Mouse (Mus musculus) gastrocnemius, postnatal 36 days (tissue): ENCODE measurements around the gene Ehmt1. TPM values are rescaled to one million over a fixed set of nuclear protein-coding genes. Genes with fewer than 3 reads are reported as not detected.
"Not testable (repeated sequence)": the region's sequence is repeated elsewhere in the genome, so short reads cannot be mapped to it uniquely, and the experiment has no call there.

ENCODE experiments used
- DNase-seq, 2 experiments: peaks; one replicate each; pipeline ENCODE4 v3.0.0; 2022
- intact Hi-C: fragments of 180-260 bp; cut with DNase I; formaldehyde crosslinking; loops from one replicate; pipeline ENCODE4 v1.15.1; 2025
- long read RNA-seq, 2 experiments: library from polyadenylated mRNA; stranded (forward); transcript quantifications; one replicate each; pipeline ENCODE4 v2.0.0; 2021
- total RNA-seq, 2 experiments: library from RNA; stranded (reverse); gene quantifications; 2 replicates each; pipeline ENCODE4 v1.2.3; 2021

The Ehmt1 gene
- 10 to 100 TPM; 22.4 to 28.8 TPM for total RNA-seq
- long read RNA-seq, experiment 1, full-length matches to known transcripts, result 1 of 9 reads
- long read RNA-seq, experiment 1, partial matches to known transcripts, result 6 of 9 reads
- long read RNA-seq, experiment 1, other reads (novel, unspliced or antisense), result 2 of 9 reads
- long read RNA-seq, experiment 2, partial matches to known transcripts, result 5 of 10 reads
- long read RNA-seq, experiment 2, other reads (novel, unspliced or antisense), result 5 of 10 reads

GRCm38 (mm10) chr2:24918930-24919838, at the start of gene Ehmt1:
Ehmt1 (minus strand) TSS chr2:24919614.
- DNase-seq, result peak; percentile 90 to 91
- intact Hi-C loops, result no loop called here

- intact Hi-C loops, result no loop called here
- DNase-seq, result peak; percentile 76 to 78
Observed at GRCm38 (mm10) chr2:24962304-24963000, 43.0 kb upstream of the Ehmt1 start, which contains the start of gene Dph7. Dph7 (plus strand) TSS chr2:24962400.

- DNase-seq, result no peak
- intact Hi-C loops, result no loop called here
Observed at GRCm38 (mm10) chr2:24960910-24961309, 41.5 kb upstream of the Ehmt1 start.

- DNase-seq, result no peak
- intact Hi-C loops, result no loop called here
Observed at GRCm38 (mm10) chr2:24952537-24953055, 33.2 kb upstream of the Ehmt1 start.

DNA sequence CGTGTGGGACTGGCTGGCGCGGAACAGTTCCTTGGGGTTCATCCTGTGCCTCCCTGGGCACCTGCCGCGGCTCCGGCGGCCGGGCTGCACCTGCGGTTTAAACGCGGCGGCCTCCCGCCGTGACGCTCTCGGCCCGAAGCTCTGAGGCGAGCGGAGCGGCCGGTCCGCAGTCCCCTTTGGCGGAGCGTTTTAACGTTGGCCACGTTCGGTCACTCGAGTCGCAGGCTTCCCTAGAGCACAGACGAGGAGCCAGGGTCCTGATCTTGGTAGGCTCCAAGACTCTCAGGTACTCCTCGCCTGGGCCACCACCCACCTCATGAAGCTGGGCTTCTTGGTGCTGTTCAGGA, 30.7 kb upstream of the Ehmt1 start:
- intact Hi-C loops, result no loop called here
- no peak for DNase-seq

DNA sequence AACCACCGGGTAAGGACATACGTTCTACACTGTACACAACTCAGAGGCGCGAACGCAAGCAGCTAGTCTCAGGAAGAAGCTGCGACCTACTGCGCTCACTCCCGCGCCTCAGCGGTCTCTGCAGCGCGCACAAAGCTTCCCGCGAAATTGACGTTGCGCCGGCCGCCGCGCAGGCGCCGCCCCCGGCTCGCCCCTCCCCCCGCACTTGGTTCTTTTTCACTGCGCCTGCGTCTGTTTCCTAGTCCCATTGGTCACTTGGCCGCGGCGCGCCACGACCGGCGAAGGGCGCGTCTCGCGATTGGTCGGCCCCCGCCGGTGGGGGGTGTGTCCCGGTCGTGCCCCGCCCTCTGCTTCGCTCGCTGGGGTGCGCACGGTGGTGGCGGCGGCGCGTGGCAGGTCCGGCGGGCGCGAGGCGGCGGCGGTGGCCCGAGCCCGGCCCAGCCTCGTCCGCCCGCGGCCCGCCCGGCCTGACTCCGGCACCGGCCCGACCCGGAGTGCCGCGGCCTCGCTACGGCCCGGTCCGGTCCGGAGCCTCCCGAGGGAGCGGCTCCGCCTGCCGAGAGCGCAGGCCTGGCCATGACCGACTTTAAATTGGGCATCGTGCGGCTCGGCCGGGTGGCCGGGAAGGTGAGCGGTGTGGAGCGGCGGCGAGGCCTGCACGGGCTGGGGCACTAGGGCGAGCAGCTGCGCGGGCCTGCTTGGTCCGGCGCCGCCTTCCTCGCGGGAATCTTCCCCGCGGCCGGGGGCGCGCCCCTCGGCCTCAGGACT, 30.2 kb upstream of the Ehmt1 start, which contains the start of gene Zmynd19:
TSS of gene Zmynd19 (plus strand) at position 372 of the 768 bp plus-strand sequence.
- peak; percentile 96 to 98 for DNase-seq
- intact Hi-C loops, result no loop called here

GRCm38 (mm10) chr2:24944304-24944703, 24.9 kb upstream of the Ehmt1 start:
- DNase-seq, result not testable (repeated sequence)
- intact Hi-C loops, result loop anchor here (2.0 kb wide), 1 partner anchor 92 kb away; no protein-coding TSS in a partner anchor

DNA sequence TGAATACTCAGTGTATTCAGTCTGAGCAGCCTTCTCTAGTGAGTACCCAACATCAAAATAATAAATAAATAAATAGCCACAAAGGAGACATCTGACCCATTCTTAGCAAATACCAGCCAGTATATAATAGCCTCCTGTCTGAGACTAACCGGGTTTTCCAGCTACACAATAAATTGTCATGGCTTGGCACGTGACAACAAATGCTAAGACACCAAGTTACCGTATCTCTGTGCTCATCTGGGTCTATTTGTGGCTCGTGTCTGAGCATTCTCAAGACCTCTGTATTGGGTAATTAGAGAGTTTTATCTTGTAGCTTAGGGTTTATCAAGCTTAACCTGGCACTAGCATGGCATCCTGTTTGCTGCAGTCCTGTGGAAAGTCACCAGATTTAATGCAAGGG, 22.7 kb upstream of the Ehmt1 start:
- DNase-seq, result no peak
- intact Hi-C loops, result no loop called here

GRCm38 (mm10) chr2:24935057-24935796, 15.8 kb upstream of the Ehmt1 start, which contains the start of gene Arrdc1:
Arrdc1 (minus strand) TSS chr2:24935252.
- intact Hi-C loops, result no loop called here
- peak; percentile 85 to 88 for DNase-seq

GRCm38 (mm10) chr2:24934441-24934963, 15.1 kb upstream of the Ehmt1 start:
- intact Hi-C loops, result no loop called here
- DNase-seq, result no peak

DNA sequence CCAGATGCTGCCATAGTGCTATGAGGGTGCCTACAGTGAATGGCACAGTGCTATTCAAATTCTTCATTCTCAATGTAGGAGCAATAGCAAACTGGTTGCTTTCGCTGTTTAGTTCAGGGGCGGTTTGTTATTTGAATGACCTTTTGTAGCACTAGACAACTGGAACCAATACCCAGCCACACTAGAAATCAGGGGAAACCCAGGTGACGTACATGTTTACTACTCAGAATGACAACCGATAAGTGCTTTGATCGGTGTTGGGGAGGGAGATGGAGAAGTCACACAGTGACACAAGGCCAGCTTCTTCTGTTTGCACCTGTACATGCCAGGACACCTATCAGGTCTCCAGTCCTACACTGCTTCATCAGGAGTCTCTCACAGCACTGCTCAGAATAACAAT, 10.2 kb upstream of the Ehmt1 start:
- no peak for DNase-seq
- intact Hi-C loops, result no loop called here

DNA sequence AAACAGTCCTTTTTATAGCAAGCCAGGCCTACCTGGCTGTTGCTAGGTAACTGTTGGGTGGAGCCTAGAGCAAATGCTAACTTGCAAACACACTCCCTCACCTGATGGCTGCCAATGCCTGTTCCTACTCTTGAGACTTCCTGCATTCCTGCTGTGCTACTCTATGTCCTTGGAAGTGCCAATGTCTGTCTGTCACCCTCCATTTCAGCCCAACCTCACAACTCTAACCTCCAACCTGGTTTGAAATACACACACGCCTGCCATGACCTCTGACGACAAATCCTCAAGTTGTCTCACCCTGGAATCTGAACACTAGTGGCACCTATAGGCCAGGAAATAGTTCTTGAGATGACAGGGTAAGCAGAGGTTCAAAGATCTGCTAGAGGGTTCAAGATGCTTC, 9.7 kb upstream of the Ehmt1 start:
- no peak for DNase-seq
- intact Hi-C loops, result no loop called here

DNA sequence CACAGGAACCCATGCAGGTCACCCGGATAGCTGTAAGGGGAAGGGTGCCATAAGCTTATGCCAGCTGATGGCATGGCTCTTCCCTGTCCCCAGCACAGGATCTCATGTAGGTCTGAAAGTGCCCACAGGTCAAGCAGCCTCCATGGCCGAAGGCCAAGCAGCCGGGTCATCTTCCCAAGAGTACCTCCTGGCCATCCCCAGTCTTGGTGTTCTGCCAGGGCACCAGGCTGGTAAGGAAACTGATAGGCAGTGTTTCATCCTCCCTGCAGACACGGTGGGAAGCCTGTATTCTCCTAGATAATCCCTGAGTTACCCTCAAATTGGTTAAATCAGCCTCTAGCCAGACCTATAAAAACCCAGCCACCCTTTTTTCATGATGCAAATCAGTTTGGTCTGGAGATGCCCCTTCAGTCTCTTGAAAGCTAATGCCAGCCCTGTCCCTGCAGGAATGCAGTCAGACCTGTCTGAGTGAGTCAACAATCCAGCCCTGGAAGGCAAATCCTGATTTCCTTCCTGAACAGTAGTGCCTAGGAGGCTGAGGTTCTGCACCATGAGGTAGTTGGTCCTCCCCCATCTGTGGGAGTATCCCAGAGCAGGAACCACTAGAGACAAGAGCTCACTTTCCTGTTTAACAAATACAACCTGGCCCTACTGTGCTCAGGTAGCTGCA, 8.5 kb upstream of the Ehmt1 start:
- intact Hi-C loops, result no loop called here
- DNase-seq, result peak; percentile 42 to 57

GRCm38 (mm10) chr2:24926965-24927358, 7.5 kb upstream of the Ehmt1 start:
- intact Hi-C loops, result no loop called here
- no peak for DNase-seq

- DNase-seq, result no peak
- intact Hi-C loops, result no loop called here
Observed at GRCm38 (mm10) chr2:24926345-24926964, 7.0 kb upstream of the Ehmt1 start.

GRCm38 (mm10) chr2:24925284-24925683, 5.9 kb upstream of the Ehmt1 start:
- intact Hi-C loops, result no loop called here
- DNase-seq, result no peak

- intact Hi-C loops, result no loop called here
- DNase-seq, result no peak
Observed at GRCm38 (mm10) chr2:24923561-24923960, 4.1 kb upstream of the Ehmt1 start.

DNA sequence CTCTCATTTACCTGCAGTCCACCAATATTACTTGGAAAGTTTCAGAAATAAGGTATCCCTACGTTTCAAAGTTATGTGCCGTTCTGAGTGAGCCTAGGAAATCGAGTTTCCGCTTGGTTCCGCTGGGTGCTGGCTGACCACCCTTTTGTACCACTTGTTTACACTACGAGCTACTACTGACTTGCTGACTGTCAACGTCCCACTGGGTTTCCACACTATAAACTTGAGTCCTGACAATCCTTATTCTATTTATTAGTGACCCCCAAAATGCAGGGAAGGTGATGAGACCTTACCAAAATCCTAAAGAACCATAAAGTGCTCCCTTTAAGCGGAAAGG, 393 bp upstream of the Ehmt1 start:
- DNase-seq, result no peak
- intact Hi-C loops, result no loop called here
